Mouse (Mus musculus) liver, adult 2 months (tissue): ENCODE results near the gene Pomgnt1.

Experiments used
- CTCF ChIP-seq: fragments of 200-500 bp; IDR thresholded peaks from 2 replicates; pipeline ENCODE4 v1.5.1; 2011; ENCODE audit warnings: low read depth, low read length, control low read depth
- POLR2A ChIP-seq: fragments of 200-500 bp; IDR thresholded peaks from 2 replicates; pipeline ENCODE4 v1.6.1; 2011; ENCODE audit warnings: low read length, control low read depth; ENCODE audit not compliant: insufficient read depth; ENCODE audit errors: extremely low read depth

GRCm38 (mm10) chr4:116096291-116096690 lies 27.3 kb upstream of the Pomgnt1 start:
- TF ChIP-seq CTCF (no peak), POLR2A (no peak)
